Mouse (Mus musculus) megakaryocyte-erythroid progenitor cell, adult 5 weeks (primary cell): ENCODE results near the gene Nln. TPM values are rescaled to one million over a fixed set of nuclear protein-coding genes. Genes with fewer than 3 reads are reported as not detected.

Experiments
- polyA plus RNA-seq: library from polyadenylated mRNA; stranded (reverse); fragments of >175 nt; gene quantifications from 2 replicates; pipeline ENCODE4 v1.2.3, GENCODE M21; 2012

Nln gene
- polyA plus RNA-seq: 13.3 and 15.0 TPM in 2 replicates

DNA sequence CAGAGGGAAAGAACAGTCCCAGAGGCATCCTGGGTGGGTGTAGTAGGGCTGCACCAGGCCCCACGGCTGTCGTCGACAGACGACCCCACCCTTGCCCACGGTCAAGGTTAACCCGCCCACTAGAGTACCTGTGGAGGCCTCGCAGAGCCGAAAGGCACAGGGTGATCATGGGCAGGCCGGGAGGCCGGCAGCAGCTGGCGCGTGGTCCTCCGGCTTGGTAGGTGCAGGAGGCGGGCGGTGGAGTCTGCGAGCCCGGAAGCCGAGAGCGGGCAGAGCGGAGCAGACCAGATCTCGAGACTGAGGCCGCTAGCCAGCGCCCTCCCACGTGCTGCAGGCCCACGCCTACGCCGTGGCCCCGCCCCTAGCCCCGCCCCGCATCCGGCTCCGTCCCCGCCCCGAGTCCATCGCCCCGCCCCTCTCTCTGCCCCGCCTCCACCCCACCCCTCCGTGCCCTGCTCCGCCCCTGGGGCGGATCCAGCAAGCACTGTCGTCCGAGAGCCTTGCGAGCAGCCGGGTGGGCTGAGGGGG is at the start of gene Nln, which contains the start of gene Sgtb:
Nln (minus strand) TSS at position 327 of the 528 bp plus-strand sequence.
Sgtb (plus strand) TSS at position 454 of the 528 bp plus-strand sequence.

Other genes with a start within 250 kb of the Nln start
- 9.3 and 12.9 TPM in 2 replicates for gene Erbin, start 189.1 kb downstream of the Nln start, polyA plus RNA-seq
- 0.17 TPM in 1 of 2 replicates, not detected in the other for gene Sgtb, start 127 bp upstream of the Nln start, polyA plus RNA-seq
- gene Trappc13, start 68.9 kb upstream of the Nln start, polyA plus RNA-seq: 1.9 and 2.2 TPM in 2 replicates
- gene Trim23, start 69.2 kb upstream of the Nln start, polyA plus RNA-seq: 0.84 and 0.92 TPM in 2 replicates
- 1.5 and 4.7 TPM in 2 replicates for gene Cenpk, start 119.0 kb upstream of the Nln start, polyA plus RNA-seq
- gene Ppwd1, start 119.2 kb upstream of the Nln start, polyA plus RNA-seq: 4.4 and 7.1 TPM in 2 replicates
- 0.19 and 0.22 TPM in 2 replicates for gene Adamts6, start 178.2 kb upstream of the Nln start, polyA plus RNA-seq